Mouse (Mus musculus): ENCODE results near the gene 1600014C10Rik.

1600014C10Rik gene

DNA sequence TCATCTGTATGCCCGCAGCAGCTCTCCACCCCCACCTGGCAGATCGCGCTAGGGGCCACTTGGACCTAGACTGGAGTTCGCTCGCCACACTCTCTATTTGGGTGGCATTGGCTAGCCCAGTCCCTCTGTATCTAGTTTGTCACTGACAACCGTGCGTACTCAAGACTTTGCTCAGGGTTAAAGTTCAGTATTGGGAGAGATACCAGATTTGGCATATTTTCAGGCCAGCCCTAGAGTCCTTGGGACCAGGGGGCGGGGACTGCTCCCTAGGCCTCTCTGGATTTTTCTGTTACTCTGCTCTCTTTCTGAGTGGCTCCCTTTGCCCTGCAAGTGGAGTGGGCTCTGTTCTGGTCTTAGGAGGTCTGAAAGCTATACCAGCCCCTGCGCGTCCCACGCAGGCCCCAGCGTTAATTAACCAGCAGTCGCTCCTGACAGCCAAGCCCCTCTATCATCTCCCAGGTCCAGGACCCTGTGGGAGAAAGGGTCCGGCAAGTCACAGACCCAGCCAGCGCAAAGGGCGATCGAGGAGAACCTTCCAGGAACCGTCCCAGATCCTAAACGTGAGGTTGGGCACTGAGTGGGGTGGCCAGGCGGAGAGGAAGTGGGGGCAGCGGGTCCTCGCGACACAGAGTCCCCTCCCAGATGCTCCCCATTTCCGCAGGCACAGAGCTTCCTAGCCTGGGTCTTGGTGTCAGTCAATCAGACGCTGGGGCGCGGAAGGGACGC is at the start of gene 1600014C10Rik:
Gene 1600014C10Rik, plus strand, starts transcription at position 256 of the 726 bp plus-strand sequence.
- DNase-seq (ENCODE audit: low spot score): no peak

DNA sequence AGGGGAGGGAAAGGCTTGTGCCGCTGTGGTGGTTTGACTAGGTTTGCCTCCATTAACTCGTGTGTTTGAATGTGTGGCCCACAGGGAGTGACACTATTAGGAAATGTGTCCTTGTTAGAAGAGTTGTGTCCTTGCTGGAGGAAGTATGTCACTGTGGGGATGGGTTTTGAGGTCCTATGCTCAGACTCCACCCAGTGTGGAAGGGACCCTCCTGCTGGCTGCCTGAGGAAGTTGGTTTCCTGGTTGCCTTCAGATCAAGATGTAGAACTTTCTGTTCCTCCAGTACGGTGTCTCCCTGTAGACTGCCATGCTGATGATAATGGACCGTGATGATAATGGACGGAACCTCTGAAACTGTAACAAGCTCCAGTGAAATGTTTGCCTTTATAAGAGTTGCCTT is 48.5 kb upstream of the 1600014C10Rik start:
- DNase-seq (ENCODE audit: low spot score): no peak

DNA sequence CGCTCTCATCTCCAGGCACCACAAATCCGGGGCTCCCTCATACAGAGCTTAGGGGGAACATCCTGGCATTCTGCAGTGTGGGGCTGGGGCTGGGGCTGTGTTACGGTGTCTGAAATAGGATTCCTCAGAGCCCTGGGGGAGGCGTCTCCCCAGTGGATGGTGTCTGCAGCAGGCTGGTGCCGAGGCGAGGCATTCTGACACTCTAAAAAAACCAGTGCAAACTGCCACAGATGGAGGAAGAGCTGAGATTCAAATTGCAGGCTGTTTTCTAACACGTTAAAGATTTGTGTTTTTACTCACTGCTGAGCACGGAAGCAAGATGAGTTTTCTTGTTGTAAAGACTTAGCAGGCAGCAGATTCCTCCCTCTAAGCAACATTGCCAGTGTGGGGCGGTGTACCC is 42.7 kb upstream of the 1600014C10Rik start:
- no peak for DNase-seq (ENCODE audit: low spot score)

DNA sequence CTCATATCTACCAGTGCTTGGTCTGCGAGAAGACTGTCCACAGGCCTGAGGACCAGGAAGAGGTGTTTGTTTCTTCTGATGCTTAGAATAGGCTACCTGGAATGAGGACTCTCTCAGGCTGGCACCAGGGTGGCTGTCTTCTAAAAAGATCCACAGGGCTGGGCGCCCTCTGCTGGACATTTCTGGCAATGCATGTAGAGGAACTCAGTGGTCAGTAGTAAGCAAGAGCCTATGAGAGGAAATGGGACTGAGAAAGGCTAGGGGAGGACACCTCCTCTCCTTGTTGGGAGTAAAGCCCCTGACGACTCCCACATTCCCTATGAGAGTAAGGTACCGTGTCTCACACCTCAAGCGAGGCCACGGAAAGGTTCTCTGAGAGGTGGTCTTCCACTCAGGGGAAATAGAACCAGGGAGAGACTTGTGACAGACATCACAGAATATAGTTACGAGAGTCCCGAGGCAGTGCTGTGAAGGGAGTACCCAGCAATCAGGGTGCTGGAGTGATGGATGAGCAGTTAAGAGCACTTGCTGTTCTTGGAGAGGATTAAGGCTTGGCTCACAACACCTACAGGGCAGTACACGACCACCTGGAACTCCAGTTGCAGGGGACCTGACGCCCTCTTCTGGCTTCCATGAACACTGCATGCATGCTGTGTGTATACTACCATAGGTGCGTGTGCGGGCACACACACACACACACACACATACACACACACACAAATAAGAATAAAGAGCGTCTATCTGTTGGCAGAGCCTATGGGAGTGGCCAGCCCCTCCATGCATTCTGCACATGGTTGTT is 41.1 kb upstream of the 1600014C10Rik start:
- DNase-seq (ENCODE audit: low spot score): peak; percentile 44

DNA sequence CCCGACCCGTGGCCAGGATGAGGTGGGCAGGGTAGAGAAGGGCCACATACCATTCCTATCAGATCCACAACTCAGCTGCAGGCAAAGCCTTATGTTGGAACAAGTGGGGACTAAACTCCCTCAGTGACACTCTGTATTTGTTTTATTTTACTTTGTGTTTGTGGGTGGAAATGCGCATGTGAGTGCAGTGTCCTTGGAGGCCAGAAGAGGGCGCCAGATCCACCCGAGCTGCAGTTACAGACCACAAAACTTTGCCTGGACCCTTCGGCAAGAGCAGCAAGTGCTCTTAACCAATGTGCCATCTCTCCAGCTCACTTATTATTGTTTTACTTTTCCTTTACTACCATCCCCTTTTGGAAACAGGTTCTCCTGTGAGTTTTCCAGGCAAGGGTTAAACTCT is 35.5 kb upstream of the 1600014C10Rik start:
- no peak for DNase-seq (ENCODE audit: low spot score)

DNA sequence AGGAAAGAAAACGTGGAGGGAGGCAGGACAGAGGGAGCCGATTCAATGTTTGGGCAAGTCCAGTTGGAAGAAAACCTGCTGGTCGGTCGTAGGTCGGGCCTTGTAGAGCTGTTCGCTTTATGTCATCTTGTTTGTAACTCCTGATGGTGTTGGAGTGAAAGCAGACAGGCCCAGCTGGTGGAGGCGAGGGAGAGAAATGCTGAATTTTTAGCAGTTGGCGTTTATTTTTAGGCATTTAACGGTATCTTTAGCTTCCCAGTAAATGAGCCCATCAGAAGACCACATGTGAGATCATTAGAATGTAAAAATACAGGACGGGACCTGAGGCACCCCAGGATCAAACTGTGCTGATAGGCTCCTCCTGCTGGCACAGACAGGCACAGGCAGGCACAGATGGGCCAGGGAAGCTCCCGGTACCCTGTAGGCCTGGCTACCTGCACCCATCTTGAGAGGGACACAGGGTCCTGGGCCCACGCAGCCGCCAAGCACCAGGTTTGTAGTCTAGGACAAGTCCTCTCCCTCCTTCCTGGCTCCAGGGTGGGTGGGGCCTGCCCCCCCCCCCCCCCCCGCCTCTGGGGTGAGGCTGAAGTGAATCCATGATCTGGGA is 31.2 kb upstream of the 1600014C10Rik start:
- DNase-seq (ENCODE audit: low spot score): no peak

DNA sequence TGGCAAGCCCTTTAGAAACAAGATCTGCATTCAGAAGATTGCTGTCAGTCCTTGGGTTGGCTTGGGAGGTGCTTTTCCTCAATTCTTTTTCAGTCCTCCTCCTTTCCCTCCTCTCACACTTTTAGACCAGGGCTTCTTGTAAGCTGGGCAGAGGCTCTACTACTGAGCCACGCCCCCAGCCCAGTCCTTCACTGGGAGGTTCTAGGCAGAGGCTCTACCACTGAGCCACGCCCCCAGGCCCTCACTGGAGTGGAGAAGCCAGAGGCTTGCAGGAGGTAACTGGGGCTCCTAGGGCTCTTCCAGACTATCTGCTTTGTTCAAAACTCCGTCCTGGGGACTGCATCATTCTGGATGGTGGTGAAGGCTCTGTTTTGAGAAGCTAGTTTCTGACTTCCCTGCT is 30.4 kb upstream of the 1600014C10Rik start:
- DNase-seq (ENCODE audit: low spot score): no peak

DNA sequence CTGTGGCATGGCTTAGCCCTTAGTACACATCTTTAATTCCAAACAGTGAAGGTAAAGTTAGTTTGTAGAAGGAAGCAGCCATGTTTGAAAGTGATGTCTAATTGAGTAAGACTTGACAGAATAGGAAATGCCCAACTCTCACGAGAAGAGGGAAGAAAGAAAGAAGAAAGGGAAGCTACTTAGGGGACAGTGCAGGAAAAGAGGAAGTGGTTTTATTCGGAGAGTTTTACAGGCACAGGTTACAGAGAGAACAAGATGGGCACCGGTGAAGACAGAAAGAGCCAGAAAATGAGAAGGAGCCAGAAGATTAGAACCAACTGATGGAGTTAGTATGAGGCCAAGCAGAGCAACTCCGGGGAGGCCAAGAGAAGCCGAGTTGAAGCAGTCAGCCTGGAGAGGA is 27.2 kb upstream of the 1600014C10Rik start:
- no peak for DNase-seq (ENCODE audit: low spot score)

DNA sequence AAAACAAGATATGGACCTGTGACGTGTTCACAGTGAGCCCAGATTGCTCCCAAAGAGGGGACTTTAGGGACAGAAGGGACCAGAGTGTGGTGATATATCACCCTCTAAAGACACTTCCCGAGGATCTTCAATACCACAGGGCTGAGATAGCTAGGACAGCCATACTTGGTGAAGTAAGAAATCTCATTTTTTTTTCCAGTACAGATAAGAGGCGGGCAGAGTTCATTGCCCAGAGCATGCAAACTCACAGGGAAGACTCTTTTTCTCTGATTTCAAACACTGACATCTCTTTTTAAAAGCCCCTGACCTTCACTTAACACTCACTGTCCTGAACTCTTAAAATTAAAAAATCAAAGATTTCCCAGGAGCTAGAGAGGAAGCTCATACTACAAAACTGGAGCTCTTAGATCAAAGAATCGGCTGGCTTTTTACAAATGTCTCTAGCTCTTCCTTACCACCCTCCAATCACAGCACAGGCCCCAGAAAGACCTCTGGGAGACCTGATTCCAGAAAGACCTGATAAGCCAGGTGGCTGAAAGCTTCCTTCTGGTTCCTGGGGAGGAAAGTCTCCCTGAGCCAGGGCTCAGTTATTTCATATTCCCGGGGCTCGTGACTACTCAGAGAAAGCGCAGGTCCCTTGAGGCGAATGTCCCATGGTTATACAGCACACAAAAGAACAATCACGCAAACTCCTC is 24.1 kb upstream of the 1600014C10Rik start:
- DNase-seq (ENCODE audit: low spot score): no peak

DNA sequence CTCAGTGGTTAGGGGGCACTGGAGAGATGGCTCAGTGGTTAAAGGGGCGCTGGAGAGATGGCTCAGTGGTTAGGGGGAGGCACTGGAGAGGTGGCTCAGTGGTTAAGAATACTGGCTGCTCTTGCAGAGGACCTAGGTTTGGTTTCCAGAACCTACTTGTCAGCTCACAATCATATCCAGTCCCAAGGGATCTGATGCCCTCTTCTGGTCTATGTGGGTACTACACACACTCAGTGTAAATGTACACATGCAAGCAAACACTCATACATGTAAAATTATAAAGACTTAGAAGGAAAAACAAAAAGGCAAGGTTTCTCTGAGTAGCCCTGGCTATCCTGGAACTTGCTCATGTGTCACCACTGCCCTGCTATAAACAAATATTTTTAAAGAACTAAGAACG is 21.6 kb upstream of the 1600014C10Rik start:
- no peak for DNase-seq (ENCODE audit: low spot score)

DNA sequence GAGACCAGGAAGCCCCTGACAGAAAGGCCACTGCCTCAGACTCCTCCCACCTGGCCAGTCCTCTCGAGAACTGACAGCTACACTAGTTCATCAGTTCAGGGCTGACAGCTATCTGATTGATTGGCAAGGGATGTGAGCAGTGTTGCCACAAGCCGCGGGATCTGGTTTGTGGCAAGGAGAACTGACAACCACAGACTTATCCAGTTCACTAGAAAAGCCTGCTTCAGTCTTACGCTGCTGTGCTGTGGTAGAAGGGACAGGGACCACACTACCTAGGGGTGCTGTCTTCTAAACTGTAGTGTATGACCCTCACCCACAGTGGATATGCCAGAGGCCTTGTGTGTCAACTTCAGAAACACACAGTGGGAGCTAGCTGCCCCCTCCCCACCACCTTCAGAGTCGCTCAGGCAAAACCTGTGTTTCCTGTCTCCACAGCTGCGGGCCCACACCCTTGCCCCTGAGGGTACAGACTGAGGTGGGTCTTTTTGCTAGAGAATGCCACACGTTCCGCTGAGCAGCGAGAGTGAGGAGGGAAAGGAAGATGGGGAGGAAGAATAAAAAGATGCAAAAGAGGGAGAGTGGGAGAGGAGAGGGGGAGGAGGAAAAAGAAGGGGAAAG is 19.5 kb upstream of the 1600014C10Rik start:
- DNase-seq (ENCODE audit: low spot score): no peak

DNA sequence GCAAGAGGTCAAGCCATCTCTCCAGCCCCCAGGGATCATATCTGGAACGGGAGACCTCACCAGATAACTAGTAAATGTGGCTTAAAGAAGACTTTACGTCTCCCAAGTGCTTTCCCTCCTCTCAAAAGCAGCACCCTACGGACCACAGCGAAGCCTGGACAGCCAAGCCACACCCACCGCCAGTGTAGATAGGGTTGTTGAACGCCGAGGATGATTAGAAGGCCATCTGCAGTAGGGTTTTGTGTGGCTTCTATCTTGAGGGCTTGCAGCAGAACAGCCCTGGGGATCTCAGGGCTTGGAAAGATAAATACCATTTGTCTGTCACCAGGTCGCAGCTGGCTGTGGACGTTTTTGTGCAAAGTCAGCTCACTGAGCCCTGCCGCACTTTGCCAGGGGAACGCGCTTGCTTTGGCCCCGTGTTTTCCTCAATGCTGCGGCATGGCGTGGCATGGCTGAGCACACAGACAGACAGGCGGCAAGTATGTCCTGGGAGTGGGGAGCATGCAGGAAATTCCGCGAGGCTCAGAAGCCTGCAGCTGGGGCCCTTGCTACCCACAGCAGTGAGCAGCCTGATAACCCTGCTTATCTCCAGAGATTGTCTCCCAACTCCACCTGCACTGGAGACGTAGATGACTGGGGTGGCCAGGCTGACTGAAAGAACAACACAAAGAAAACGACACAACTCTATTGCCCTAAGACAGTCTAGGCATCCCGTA is 15.9 kb upstream of the 1600014C10Rik start:
- no peak for DNase-seq (ENCODE audit: low spot score)

DNA sequence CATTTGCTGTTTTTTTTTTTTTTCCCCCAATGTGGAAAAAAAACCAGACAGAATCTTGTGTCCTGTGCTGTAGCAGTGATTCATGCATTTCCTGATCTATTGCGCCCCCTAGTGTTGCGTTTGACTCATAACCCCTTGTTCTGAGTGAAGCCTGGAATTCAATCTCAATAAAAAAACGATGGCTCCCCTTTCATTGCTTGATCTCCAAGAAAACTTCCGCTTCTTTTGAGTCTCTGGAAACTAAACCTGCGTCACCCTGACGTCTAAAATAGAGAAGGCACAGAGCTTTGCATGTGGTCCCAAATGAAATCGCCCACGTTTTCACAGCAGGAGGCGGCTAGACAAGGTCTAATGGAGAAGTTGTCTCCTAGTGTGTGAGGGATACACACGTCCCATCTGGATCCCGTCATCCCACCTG is 15.3 kb upstream of the 1600014C10Rik start:
- no peak for DNase-seq (ENCODE audit: low spot score)

DNA sequence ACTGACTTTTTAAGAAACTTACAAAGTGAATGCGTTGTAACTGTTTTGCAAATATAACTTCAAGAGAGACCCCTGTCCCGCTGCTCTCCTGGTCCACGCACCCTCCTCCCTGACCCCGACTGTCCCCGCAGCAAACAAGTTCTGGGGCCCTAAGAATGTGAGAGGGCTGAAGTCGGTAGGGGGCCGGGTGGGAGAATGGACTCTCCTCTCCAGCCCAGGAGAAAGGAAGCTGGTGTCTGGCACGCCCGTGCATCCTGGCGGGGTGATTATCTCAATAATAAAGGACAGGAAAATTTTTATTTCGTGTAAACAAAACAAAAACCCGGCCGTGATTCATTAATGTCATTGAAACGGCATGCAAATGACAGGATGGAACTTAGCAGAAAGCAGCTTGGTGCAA is 9.1 kb upstream of the 1600014C10Rik start:
- DNase-seq (ENCODE audit: low spot score): no peak

DNA sequence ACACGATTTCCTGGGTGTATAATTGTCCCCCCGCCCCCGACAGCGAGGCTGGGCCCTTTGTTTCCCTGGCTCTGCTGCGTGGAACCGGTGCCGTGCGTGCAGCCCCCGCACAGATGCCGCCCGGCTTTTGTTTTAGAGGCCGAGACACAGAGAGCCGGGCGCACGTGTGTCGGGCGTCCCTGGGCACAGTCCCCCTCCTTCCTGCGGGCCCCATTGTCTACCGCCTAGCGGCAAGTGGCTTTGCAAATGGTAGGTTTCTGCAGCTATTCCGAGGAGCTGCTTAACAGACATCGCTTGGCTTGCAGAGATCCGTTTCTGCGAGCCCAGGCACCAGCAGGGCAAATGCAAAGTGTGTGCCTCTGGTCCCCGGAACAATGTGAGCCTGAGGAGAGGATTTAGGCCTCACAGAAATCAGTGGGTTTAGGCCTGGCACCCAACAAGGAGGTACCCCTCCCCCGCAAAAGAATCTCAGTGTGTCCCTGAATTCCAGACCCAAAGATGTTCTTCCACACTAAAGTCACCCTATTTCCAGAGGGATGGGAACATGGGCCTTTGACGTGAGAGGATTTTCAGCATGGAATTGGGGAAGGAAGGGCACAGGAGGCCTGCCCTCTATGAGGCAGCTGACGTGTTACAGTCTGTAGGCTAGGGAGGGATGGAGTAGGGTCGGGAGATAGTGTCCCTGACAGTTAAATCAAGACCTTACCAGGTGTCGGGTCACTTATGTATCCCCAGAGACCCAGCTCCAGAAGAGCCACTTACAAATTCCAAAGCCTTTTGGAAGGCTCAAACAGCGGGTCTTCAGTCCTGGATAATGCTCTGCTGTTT is 8.5 kb upstream of the 1600014C10Rik start:
- no peak for DNase-seq (ENCODE audit: low spot score)

DNA sequence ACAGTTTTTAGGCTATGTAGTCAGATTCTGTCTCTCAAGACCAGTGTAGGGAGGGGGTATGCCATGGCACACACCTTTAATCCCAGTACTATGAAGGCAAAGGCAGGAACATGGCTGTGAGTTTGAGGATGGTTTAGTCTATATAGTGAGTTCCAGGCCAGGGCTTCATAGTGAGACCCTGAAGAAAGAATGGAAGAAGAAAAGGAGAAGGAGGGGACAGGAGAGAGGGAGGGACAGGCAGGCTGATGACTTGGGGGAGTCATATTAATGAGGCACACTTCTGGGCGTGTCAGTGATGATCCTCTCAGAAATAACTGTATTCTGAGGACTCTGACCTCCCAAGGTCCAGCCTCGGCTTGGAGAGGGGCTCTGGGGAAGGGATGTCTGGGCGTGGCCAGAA is 7.0 kb upstream of the 1600014C10Rik start:
- no peak for DNase-seq (ENCODE audit: low spot score)

DNA sequence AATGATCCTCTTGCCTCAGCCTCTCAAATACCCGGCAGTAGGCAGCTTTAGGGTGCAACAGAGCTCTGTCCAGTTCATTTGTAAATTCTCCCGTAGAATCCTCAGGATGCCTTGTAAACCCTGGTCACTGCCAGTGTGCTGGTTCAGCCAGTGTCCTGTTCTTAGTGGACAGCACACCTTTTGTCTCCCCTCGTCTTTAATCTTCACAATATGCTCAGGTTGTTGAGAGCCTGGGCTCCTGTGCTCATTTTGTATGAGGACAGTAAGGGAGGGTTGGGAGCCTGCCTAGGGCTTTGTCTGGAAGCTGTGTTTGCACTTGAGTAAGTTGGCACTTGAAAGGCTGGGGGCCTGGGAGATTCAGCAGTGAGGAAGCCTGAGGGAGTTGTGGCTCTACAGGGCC is 3.1 kb upstream of the 1600014C10Rik start:
- DNase-seq (ENCODE audit: low spot score): no peak

DNA sequence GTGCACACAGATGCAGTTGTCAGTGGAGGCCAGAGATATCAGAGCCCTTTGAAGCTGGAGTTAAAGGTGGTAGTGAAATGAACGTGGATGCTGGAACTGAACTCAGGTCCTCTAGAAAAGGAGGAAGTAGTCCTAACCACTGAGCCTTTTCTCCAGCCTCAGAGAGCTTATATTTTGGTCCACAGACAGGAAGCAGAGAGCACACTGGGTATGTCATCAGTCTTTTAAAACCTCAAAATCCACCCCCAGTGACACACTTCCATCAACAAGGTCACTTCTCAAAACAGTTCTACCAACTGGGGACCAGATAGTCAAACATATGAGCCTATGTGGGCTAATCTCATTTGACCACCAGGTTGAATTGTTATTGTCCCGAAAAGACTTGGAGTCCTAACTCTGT is 1.7 kb upstream of the 1600014C10Rik start:
- DNase-seq (ENCODE audit: low spot score): no peak

DNA sequence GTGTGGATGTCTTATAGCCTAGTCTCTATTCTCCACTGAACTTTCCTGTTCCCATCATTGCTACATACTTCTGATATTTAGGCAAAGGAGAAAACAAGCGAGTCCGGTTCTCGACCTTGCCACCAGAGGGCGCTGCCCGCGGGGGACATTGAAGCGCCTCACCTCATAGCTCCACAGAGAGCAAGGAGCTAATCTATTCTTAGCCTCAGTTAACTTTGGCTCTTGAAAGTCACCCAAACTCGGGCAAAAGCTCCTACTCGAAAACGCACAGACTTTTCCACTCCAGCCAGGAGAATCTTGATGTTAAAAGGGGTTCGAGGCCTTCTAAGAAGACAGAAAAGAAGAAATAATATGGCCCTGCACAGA is 438 bp upstream of the 1600014C10Rik start:
- peak; percentile 72 for DNase-seq (ENCODE audit: low spot score)

DNA sequence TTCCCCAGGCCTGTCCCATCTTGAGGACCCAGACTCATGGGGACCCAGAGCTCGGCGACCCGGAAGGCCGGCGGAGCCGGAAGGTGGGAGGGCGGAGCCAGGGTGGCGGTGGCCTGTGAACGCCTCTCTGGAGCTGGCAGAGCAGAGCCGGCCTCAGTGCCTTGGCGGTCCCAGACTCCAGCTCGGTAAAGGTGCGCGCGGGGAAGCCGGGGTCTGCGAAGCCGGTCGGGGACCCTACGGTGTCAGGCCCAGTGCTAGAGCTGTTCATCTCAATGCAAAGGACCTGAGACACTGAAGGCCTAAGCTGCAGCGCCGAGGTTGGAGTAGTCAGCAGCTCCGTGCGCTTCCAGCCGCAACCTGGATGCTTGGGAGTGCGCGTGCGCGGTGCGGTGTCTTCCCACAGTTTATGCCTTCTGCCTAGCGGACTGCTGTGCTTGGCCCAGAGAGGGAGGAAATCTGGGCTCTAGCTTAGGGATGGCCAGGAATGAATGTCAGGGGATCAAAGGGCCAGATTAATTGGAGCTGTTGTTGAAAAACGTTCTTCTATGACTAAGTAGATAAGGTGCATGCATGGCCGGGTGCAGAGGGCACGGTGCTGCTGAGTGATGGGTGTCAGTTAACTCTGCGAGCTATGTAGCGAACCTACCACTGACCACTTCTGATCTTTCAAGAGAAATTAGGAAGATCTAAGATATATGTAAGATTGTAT is 846 bp downstream of the 1600014C10Rik start:
- peak; percentile 65 for DNase-seq (ENCODE audit: low spot score)
